In genomic region chr17:5797124-5797760, GRCm38 (mm10) we compare ENCODE assay signal across 11 mouse cellular contexts. TPM values are rescaled to one million over a fixed set of nuclear protein-coding genes. Genes with fewer than 3 reads are reported as not detected.
DNase-seq lines count a peak whose midpoint lies in the region; ATAC-seq and TF ChIP-seq lines count a peak whose summit lies in the region.
"Had no signal": no experiment of that assay in that cellular context is flagged by ENCODE, and none has a peak within 500 bp of the region (broad histone marks: within the 10 kb centered on the region; RNA-seq: fewer than 3 reads in every experiment).

No protein-coding gene starts in this region.

- no peak for TF ChIP-seq POLR2A in lung, adult 2 months (IDR thresholded peaks at IDR 0.05; ENCODE audit: borderline replicate concordance, extremely low read depth, low read depth, low read length)

- peaks cover 6% of the 10 kb centered on the region for H3K4me1 ChIP-seq in lung, adult 2 months (ENCODE audit: control insufficient read depth, insufficient read depth, low read length)
- peaks cover 86% of the 10 kb centered on the region for H3K4me1 ChIP-seq in liver, embryonic 13.5 days (replicated peaks)

- TF ChIP-seq CTCF in lung, adult 2 months (IDR thresholded peaks at IDR 0.05; ENCODE audit: insufficient read depth, low read length) = no peak

- WGBS in lung, adult 2 months = 57% methylated on average over 5 of the region's 5 CpGs
- WGBS in liver, embryonic 13.5 days (ENCODE audit: insufficient replicate concordance) = 67% methylated on average over 5 of the region's 5 CpGs

- H3K9ac ChIP-seq in liver, embryonic 13.5 days = no peak overlapping the region
- H3K9ac ChIP-seq: embryonic facial prominence, embryonic 15.5 days; limb, embryonic 13.5 days had no signal

- no peaks in the 10 kb centered on the region for H3K9me3 ChIP-seq in liver, embryonic 13.5 days (replicated peaks)
- H3K9me3 ChIP-seq: embryonic facial prominence, embryonic 15.5 days; limb, embryonic 13.5 days had no signal

- H3K4me2 ChIP-seq in liver, embryonic 13.5 days = no peak overlapping the region
- H3K4me2 ChIP-seq: embryonic facial prominence, embryonic 15.5 days; limb, embryonic 13.5 days had no signal

- H3K27ac ChIP-seq in liver, embryonic 13.5 days = peak overlapping the region; percentile 65; the same call in 1 of the 2 replicates
- H3K27ac ChIP-seq: limb, embryonic 13.5 days had no signal

- no peak for ATAC-seq in cerebellum, adult (ENCODE audit: insufficient number of reproducible peaks, low FRiP score, low TSS enrichment)
- no peak for ATAC-seq in liver, embryonic 13.5 days (ENCODE audit: low read depth)

- DNase-seq in cerebellum, adult 11 months = peak; percentile 23
- peak; percentile 19 to 24 for DNase-seq in lung, adult 18-20 months
- no peak for DNase-seq in lung, adult 2 months
- peak; percentile 22 for DNase-seq in cerebellum, adult 11-12 months
- DNase-seq in liver, embryonic 13.5 days = no peak
- no peak for DNase-seq in thymus, postnatal 10 days (ENCODE audit: low spot score in 2 of 2)
- no peak for DNase-seq in gastrocnemius, adult 18-20 months (ENCODE audit: low spot score)
- DNase-seq: thymus, postnatal 14 days had no signal

- H3K4me3 ChIP-seq in lung, adult 2 months (replicated peaks; ENCODE audit: extremely low read depth, low read depth, low read length) = no peak overlapping the region
- H3K4me3 ChIP-seq in liver, embryonic 13.5 days (replicated peaks) = no peak overlapping the region
- H3K4me3 ChIP-seq: embryonic facial prominence, embryonic 15.5 days; limb, embryonic 13.5 days had no signal

- no peaks in the 10 kb centered on the region for H3K27me3 ChIP-seq in liver, embryonic 13.5 days
- H3K27me3 ChIP-seq: embryonic facial prominence, embryonic 15.5 days had no signal

- no peaks in the 10 kb centered on the region for H3K36me3 ChIP-seq in liver, embryonic 13.5 days
- H3K36me3 ChIP-seq: embryonic facial prominence, embryonic 15.5 days; limb, embryonic 13.5 days had no signal

RNA-seq across cellular contexts. Expression of gene Snx9, which starts 43.9 kb away (rescaled TPM):
- polyA plus RNA-seq in lung, adult 2 months (2012; rRNA removed) = 26.7 and 31.4 TPM in 2 replicates
- 12.2 and 14.1 TPM in 2 replicates for polyA plus RNA-seq in liver, embryonic 13.5 days (2015; fragmentation: Nextera tagmentation; extraction: Ambion mirVana)
- total RNA-seq in gastrocnemius, adult 18-20 months (2021) = 10 to 100 TPM; 24.6 to 28.9 TPM

Comparison
In these comparisons a context has a peak if more than half of its experiments do, and no peak if none do; other contexts are left out.
1. DNase-seq: peak in cerebellum, adult 11 months (single experiment), lung, adult 18-20 months (2 of 2) and cerebellum, adult 11-12 months (single experiment); none in lung, adult 2 months (single experiment), liver, embryonic 13.5 days (single experiment), thymus, postnatal 10 days (0 of 2) and gastrocnemius, adult 18-20 months (single experiment).